Mouse (Mus musculus): ENCODE data around the gene Stpg2. TPM values are rescaled to one million over a fixed set of nuclear protein-coding genes. Genes with fewer than 3 reads are reported as not detected.
A peak's percentile ranks its signal among the peaks of the same experiment; 100 is the strongest.
"Not testable (repeated sequence)": the region's sequence is repeated elsewhere in the genome, so short reads cannot be mapped to it uniquely, and the experiment has no call there.

The Stpg2 gene
- under 1 TPM; 0.14 to 0.37 TPM for total RNA-seq (2021)
- long read RNA-seq, experiment 1: 0 reads
- long read RNA-seq, experiment 2: 0 reads

DNA sequence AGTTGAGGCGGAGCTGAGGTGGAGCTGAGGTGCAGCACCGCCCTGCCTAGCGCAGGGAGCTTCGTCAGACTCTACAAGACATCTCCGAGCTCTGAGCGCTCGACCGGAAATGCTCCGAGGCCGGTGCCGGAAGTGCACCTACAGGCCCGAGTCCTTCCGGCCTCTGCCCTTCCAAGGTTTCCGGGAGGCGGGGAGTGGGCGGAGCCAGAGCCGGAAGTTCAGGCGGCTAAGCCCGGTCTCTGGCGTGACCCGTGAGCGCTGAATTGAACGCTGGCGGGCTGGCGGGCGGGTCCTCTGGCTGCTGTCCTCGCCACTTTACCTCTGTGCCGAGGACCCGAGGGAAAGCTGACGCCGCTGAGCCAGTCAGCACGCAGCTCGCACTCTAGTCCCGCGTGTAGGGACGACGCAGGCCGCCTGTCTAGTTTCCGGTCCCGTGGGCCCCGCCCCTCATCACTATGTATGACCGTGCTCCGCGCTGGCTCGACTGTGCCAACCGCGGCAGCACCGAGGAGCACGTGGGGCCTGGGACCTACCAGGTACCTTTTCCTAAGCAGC, at the start of gene Stpg2:
Gene Stpg2, plus strand, starts transcription at position 251 of the 555 bp plus-strand sequence.
- peak; percentile 95 to 96 for DNase-seq (ENCODE audit: low spot score in 2 of 2)

DNA sequence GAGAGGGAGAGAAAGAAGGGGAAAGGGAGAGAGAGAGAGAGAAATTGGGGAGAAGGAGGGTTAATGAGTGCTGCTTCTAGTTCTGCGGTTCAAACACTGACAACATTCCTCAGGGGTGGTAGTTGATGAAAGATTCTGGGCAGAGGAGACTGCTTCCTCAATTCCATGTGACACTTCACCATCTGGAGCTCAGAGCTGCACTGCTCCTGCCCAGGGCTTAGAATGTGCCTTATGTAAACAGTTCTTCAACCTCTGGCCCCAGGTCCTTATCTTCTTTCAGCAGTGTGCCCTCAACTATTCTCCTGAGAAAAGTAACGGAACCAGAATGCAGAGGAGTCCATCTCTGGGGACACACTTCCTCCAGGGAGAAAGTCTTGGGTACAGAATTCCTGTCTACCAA, 43.3 kb upstream of the Stpg2 start:
- DNase-seq (ENCODE audit: low spot score in 2 of 2): no peak

DNA sequence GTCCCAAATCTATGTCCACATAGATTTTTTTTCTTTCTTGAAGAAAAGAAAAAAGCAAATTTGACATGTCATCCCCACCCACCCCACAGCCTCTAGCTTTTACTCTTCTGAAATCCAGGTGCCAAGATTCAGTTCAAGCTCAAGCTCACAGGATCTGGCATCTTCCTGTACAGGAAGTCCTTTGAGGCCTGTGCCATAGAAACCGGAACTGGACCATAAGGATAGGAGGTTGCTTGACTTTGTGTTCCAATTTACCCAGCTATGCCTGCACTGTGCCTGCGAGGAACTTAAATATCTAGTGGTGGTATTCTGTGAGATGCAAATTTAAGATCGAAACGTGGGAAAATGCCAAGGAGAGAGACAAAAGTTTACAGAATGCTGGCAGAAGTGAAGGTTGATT, 42.8 kb upstream of the Stpg2 start:
- no peak for DNase-seq (ENCODE audit: low spot score in 2 of 2)

GRCm38 (mm10) chr3:139168510-139169269, 36.8 kb upstream of the Stpg2 start:
- DNase-seq (ENCODE audit: low spot score in 2 of 2): no peak

DNA sequence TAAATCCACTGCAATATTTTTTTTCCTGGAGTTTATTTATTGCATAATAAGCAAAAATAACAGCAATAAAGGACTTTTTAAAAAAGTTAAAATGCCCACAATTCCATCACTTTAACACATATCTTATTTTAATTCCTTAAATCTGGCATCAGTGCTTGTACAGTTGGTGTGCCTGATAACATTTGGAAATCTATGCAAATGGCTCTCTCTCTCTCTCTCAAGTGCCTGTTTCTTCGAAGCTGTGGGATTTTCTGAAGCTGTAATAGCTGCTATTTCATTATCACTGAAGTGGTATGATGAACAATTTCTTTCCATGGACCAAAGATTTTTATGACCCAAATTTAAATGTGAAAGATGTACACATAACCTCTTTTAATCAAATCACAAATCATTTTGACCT, 35.8 kb upstream of the Stpg2 start:
- DNase-seq (ENCODE audit: low spot score in 2 of 2): no peak

GRCm38 (mm10) chr3:139176936-139177335, 28.6 kb upstream of the Stpg2 start:
- DNase-seq (ENCODE audit: low spot score in 2 of 2): no peak

DNA sequence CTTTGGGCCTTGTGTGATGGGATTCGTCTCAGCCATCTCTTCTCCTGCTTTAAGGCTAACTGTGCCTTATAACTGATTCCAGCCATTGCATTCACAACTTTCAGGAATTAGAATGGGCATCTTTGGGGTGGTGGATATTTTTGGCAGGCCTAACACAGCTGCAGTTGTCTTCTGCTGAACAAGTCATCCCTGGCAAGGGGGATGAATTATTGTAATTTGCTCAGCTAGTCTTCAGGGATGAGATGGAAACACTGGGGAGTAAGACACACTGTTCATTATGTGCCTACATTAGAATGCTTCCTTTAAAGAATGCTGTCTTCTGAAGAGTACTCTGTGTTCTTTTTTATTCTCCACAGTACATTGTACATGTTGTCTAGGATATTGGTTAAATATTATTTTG, 14.0 kb upstream of the Stpg2 start:
- no peak for DNase-seq (ENCODE audit: low spot score in 2 of 2)

- DNase-seq (ENCODE audit: low spot score in 2 of 2): no peak
These were observed 11.6 kb upstream of the Stpg2 start for GRCm38 (mm10) chr3:139193917-139194316.

GRCm38 (mm10) chr3:139198412-139198811, 7.1 kb upstream of the Stpg2 start:
- DNase-seq (ENCODE audit: low spot score in 2 of 2): no peak

- peak; percentile 22 to 58 for DNase-seq (ENCODE audit: low spot score in 2 of 2)
These were observed 5.2 kb upstream of the Stpg2 start for GRCm38 (mm10) chr3:139200324-139200723.

- DNase-seq (ENCODE audit: low spot score in 2 of 2): peak in 1 of 2 experiments; percentile 8
These were observed 11.5 kb downstream of the Stpg2 start for GRCm38 (mm10) chr3:139216945-139217344.

DNA sequence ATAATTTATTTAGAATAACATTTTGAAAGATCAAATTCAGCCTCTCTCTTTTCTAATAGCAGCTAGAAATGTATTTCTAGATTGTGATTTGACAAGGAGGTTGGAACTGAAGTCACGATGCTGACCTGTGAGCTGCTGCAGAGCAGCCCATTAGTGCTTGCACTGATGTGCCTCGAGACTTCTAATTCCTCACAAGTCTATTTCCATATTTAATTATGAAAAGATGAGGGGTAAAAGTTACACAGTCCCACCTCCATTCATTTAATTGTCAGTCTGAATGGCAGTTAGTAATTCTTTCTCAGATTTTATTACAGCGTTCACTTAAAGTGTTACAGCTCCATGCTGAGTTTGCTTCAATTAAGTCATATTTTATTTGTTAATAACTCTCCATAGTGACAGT, 19.6 kb downstream of the Stpg2 start:
- DNase-seq (ENCODE audit: low spot score in 2 of 2): no peak

- DNase-seq (ENCODE audit: low spot score in 2 of 2): no peak
These were observed 21.3 kb downstream of the Stpg2 start for GRCm38 (mm10) chr3:139226811-139227210.

DNA sequence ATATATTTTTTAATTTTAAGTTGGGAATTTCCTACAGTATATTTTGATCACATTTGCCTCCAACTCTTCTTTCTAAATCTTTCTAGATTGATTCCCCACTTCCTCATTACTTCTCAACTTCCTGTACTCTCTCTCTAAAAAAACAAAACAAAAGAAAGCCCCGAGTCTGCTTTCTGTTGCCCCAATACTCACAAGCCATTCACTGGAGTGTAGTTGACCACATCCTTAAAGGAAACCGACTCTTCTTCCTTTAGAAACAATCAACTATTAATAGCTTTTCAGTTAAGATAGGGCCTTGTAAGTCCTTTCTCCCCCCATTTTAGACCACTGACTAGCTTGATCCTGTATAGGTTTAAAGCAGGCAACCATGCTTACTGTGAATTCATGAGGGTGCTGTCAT, 39.7 kb downstream of the Stpg2 start:
- no peak for DNase-seq (ENCODE audit: low spot score in 2 of 2)

DNA sequence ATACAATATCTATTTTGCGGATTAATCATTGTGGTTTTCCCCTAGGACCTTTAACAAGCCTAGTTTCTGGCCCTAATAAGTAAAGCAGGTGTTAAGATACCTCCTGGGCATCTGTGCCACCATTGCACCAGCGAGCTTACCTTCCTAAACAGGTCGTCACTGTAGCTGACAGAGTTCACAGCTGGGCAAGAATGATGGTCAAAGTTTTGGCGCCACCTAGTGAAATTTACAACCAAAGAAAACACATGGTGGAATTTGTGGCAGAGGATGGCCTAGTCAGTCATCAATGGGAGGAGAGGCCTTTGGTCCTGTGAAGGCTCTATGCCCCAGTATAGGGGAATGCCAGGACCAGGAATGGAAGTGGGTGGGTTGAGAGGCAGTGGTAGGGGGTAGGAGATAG, 41.0 kb downstream of the Stpg2 start:
- DNase-seq (ENCODE audit: low spot score in 2 of 2): no peak

DNA sequence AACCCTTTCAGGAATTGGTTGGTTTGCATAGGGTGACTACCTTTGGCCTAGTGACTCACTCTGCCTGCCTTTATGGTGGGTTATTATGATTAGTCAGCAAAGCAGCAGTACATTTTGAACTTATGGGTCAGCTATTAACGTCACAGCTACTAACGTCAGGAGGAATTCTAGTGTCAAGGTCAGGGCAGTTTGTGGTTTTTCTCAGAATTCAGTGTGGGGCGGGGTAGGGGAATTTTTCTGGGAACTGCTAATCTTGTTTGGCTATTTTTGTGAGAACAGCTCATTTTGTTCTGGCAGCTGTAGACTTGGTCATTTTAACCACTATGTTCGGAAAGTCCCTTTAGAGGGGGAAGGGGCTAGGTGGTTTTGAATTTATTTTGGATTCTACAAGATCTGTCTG, 56.9 kb downstream of the Stpg2 start:
- DNase-seq (ENCODE audit: low spot score in 2 of 2): not testable (repeated sequence)

DNA sequence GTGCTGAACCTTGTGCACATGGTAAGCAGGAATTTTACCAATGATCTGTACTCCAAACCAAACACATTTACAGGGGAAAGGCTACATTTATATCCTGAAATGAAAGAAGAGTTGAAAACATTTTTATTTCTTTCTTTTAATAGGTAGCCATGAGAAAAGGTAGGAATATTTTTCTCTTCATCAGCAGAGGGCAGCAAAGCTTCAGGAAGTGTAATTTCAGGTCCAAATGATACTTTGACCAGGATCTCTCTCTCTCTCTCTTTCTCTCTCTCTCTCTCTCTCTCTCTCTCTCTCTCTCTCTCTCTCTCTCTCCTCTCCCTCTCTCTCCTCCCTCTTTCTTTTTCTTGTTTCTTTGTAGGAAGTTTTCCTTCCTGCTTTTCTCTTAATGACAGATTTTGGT, 92.4 kb downstream of the Stpg2 start:
- DNase-seq (ENCODE audit: low spot score in 2 of 2): no peak

DNA sequence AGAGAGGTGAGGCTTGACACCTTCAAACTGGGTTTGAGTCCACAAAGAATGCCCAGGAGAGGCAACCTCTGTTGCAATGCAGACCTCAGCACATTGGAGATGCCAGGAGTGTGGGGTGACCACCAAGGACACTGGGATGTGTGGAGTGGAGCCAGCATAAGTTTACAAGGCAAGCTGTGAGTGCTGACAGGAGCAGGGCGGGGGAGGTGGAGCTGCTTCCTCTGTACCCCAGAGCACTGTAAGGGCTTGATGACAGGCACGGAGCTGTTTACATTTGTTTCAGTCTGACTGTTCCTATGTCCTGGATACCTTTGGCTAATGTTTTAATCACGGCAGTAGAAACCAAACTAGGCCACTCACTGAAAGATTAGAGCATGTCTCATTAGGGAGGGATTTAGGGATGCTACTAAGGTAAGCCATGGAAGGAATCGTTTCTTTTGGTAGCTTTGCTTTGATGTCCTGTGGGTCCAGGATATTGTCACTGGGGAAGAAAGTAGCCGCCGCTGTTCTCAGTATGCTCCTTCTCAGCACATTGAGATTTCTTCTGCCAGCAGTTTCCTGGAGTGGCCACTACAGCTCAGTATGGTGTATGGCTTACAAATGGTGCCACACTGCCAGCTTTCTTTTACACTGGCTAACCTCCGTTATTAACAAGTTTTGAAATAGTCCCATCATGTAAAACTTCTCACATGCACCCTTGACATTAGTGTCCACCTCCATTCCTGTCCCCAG, 102.8 kb downstream of the Stpg2 start:
- no peak for DNase-seq (ENCODE audit: low spot score in 2 of 2)

DNA sequence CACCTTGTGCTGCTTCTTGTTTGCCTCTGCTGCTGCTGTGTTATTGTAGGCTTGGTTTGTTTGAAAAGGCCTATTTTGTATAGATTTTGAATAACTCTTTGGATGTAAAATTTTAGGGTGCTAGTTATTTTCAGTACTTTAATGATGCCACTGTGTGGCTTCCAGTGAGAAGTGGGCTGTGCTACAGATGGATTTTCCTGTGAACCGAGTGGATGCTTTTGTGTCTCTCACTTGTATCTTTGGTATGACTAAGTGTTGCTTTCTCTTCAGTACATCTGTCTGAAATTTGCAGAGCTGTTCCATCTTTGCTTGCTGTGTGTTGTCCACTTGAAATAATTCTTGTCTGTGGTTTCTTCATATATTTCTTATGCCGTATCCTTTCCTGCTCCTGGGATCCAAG, 106.2 kb downstream of the Stpg2 start:
- peak; percentile 28 to 44 for DNase-seq (ENCODE audit: low spot score in 2 of 2)

DNA sequence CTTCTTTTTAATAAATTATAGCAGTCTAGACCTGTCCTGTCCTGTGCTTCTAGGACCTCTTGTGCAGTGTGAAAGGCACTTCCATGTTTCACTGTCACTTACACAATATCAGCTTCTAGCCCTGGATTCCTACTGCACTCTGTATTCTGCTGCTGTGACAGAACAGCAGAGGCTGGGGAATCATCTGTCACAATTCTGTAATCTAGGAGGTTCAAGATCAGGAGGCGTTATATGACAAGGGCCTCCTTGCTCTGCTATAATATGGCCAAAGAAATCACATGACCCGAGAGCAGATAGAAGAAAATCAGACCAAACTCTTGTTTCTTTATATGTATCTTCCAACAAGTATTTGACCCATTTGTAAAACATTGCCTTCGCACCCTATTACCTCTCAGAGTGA, 175.0 kb downstream of the Stpg2 start:
- DNase-seq (ENCODE audit: low spot score in 2 of 2): no peak

- peak; percentile 10 to 42 for DNase-seq (ENCODE audit: low spot score in 2 of 2)
These were observed 191.8 kb downstream of the Stpg2 start for GRCm38 (mm10) chr3:139397077-139397865.
